Mouse (Mus musculus) gastrocnemius, postnatal 25 days (tissue): Measurements from ENCODE around the gene Mpc1. TPM values are rescaled to one million over a fixed set of nuclear protein-coding genes. Genes with fewer than 3 reads are reported as not detected.
"Not testable (repeated sequence)": the region's sequence is repeated elsewhere in the genome, so short reads cannot be mapped to it uniquely, and the experiment has no call there.

Experiments used
- DNase-seq: peaks from one replicate; pipeline ENCODE4 v3.0.0; 2022
- total RNA-seq, 2 experiments: library from RNA; stranded (reverse); gene quantifications; 1 replicate in 1 of 2; 2 replicates in 1 of 2; pipeline ENCODE4 v1.2.3; 2021

The Mpc1 gene
- total RNA-seq, 2 experiments from 2014 or later = 407 to 421 TPM

GRCm38 (mm10) chr17:8328511-8329174 is 45.9 kb downstream of the Mpc1 start:
- DNase-seq = no peak

- DNase-seq = no peak
Observed at GRCm38 (mm10) chr17:8330602-8331001, 47.9 kb downstream of the Mpc1 start.

- DNase-seq = not testable (repeated sequence)
Observed at GRCm38 (mm10) chr17:8337159-8337558, 54.5 kb downstream of the Mpc1 start, which contains the start of gene Prr18. Gene Prr18 (plus strand): TSS chr17:8337459.

- DNase-seq = no peak
Observed at GRCm38 (mm10) chr17:8339666-8340374, 57.1 kb downstream of the Mpc1 start.

- no peak for DNase-seq
Observed at GRCm38 (mm10) chr17:8340407-8341359, 58.0 kb downstream of the Mpc1 start.

GRCm38 (mm10) chr17:8341360-8341963 is 58.8 kb downstream of the Mpc1 start:
- no peak for DNase-seq

- no peak for DNase-seq
Observed at GRCm38 (mm10) chr17:8342706-8343105, 60.0 kb downstream of the Mpc1 start.

GRCm38 (mm10) chr17:8343416-8343815 is 60.7 kb downstream of the Mpc1 start:
- no peak for DNase-seq

Other genes with a start within 250 kb of the Mpc1 start
- gene Gm49673, start 135.1 kb upstream of the Mpc1 start, total RNA-seq = under 1 TPM in 1 of 2 experiments, not detected in 1; 0.38 TPM
- 10 to 100 TPM; 13.0 to 14.8 TPM for gene Rnaset2a, start 134.8 kb upstream of the Mpc1 start, total RNA-seq
- 10 to 100 TPM; 13.1 to 18.3 TPM for gene Fgfr1op, start 117.4 kb upstream of the Mpc1 start, total RNA-seq
- gene Ccr6, start 46.9 kb upstream of the Mpc1 start, total RNA-seq = not detected
- gene Sft2d1, start 28.2 kb downstream of the Mpc1 start, total RNA-seq = 1 to 10 TPM; 6.8 to 8.0 TPM
- under 1 TPM; 0.08 to 0.10 TPM for gene Prr18, start 54.6 kb downstream of the Mpc1 start, total RNA-seq
- gene T2, start 73.1 kb downstream of the Mpc1 start, total RNA-seq = not detected
- not detected for gene T, start 151.5 kb downstream of the Mpc1 start, total RNA-seq
- gene Pde10a, start 242.5 kb downstream of the Mpc1 start, total RNA-seq = 1 to 10 TPM; 3.5 to 7.9 TPM